In genomic region chr6:57765095-57765878, GRCm38 (mm10) we compare ENCODE assay signal across 10 mouse cellular contexts. TPM values are rescaled to one million over a fixed set of nuclear protein-coding genes. Genes with fewer than 3 reads are reported as not detected.
DNase-seq lines count a peak whose midpoint lies in the region; ATAC-seq and TF ChIP-seq lines count a peak whose summit lies in the region.
"Had no signal": no experiment of that assay in that cellular context is flagged by ENCODE, and none has a peak within 500 bp of the region (broad histone marks: within the 10 kb centered on the region; RNA-seq: fewer than 3 reads in every experiment).

No protein-coding gene starts in this region.

- no peak overlapping the region for H3K27ac ChIP-seq in layer of hippocampus, adult 2 months
- no peak overlapping the region for H3K27ac ChIP-seq in forebrain, embryonic 13.5 days
- H3K27ac ChIP-seq: forebrain, embryonic 12.5 days had no signal

- no peaks in the 10 kb centered on the region for H3K9me3 ChIP-seq in forebrain, embryonic 13.5 days (replicated peaks)
- H3K9me3 ChIP-seq: forebrain, embryonic 12.5 days had no signal

- H3K27me3 ChIP-seq in forebrain, embryonic 13.5 days, result no peaks in the 10 kb centered on the region
- H3K27me3 ChIP-seq: forebrain, embryonic 12.5 days had no signal

- no peak overlapping the region for H3K4me2 ChIP-seq in forebrain, embryonic 13.5 days
- H3K4me2 ChIP-seq: forebrain, embryonic 12.5 days had no signal

- no peak overlapping the region for H3K9ac ChIP-seq in forebrain, embryonic 13.5 days
- H3K9ac ChIP-seq: forebrain, embryonic 12.5 days had no signal

- peak; percentile 68 to 69; a peak in 3 of 4 replicates for ATAC-seq in hematopoietic stem cell, adult 5-6 weeks (replicated peaks in 1 of 2; ENCODE audit: insufficient read depth in 1 of 2, low FRiP score in 2 of 2, low TSS enrichment in 1 of 2, low read depth in 1 of 2, poor library complexity in 2 of 2, severe bottlenecking in 2 of 2)
- ATAC-seq in megakaryocyte-erythroid progenitor cell, adult 5-6 weeks (replicated peaks; ENCODE audit: low FRiP score, low TSS enrichment, poor library complexity, severe bottlenecking), result peak; percentile 36
- ATAC-seq in forebrain, embryonic 13.5 days, result no peak

- no peak overlapping the region for H3K4me3 ChIP-seq in layer of hippocampus, adult 2 months
- no peak overlapping the region for H3K4me3 ChIP-seq in forebrain, embryonic 13.5 days
- H3K4me3 ChIP-seq: forebrain, embryonic 12.5 days had no signal

- no peak for TF ChIP-seq CTCF in layer of hippocampus, adult 2 months (conservative IDR thresholded peaks at IDR 0.05)

- WGBS in forebrain, embryonic 13.5 days, result 67% methylated on average over 3 of the region's 3 CpGs

- H3K4me1 ChIP-seq in forebrain, embryonic 13.5 days, result 0 out of 2 replicates have a peak, but pooled peaks cover 6% of the 10 kb centered on the region
- H3K4me1 ChIP-seq: forebrain, embryonic 12.5 days had no signal

- peak; percentile 32 for DNase-seq in layer of hippocampus, adult 11-12 months (ENCODE audit: low spot score)
- no peak for DNase-seq in layer of hippocampus, adult 2 months (ENCODE audit: low spot score in 2 of 2)
- DNase-seq in cerebellum, adult 18-20 months, result peak; percentile 31 to 48
- DNase-seq in gastrocnemius, postnatal 4 days (ENCODE audit: low spot score in 2 of 2), result no peak
- DNase-seq in thymus, postnatal 10 days (ENCODE audit: low spot score in 2 of 2), result no peak
- DNase-seq: kidney, adult 8-10 months had no signal

- H3K36me3 ChIP-seq in forebrain, embryonic 13.5 days (ENCODE audit: poor library complexity, severe bottlenecking), result peaks cover 24% of the 10 kb centered on the region

RNA-seq across cellular contexts. Expression of gene Vopp1, which starts 59.7 kb away (rescaled TPM):
- 10 to 100 TPM; 65.9 to 70.5 TPM for total RNA-seq in layer of hippocampus, adult 2 months (2021)
- 26.6 and 39.3 TPM in 2 replicates for total RNA-seq in hematopoietic stem cell, adult 5-6 weeks (2017)
- 22.6 and 23.6 TPM in 2 replicates for total RNA-seq in megakaryocyte-erythroid progenitor cell, adult 5-6 weeks (2014; fragmentation: Nextera tagmentation)
- 28.2 and 30.6 TPM in 2 replicates for total RNA-seq in megakaryocyte-erythroid progenitor cell, adult 5-6 weeks (2017)
- 10 to 100 TPM; 15.4 to 16.2 TPM for total RNA-seq in gastrocnemius, postnatal 4 days (2021)
- 114 and 117 TPM in 2 replicates for polyA plus RNA-seq in forebrain, embryonic 13.5 days (2015; fragmentation: Nextera tagmentation; extraction: Ambion mirVana)

Comparison
In these comparisons a context has a peak if more than half of its experiments do, and no peak if none do; other contexts are left out.
1. DNase-seq: peak in layer of hippocampus, adult 11-12 months (single experiment) and cerebellum, adult 18-20 months (2 of 2); none in layer of hippocampus, adult 2 months (0 of 2), gastrocnemius, postnatal 4 days (0 of 2) and thymus, postnatal 10 days (0 of 2).